Mouse (Mus musculus): ENCODE results near the gene Mdn1. TPM values are rescaled to one million over a fixed set of nuclear protein-coding genes. Genes with fewer than 3 reads are reported as not detected.

Gene Mdn1
- total and polyA plus RNA-seq, 3 experiments = 16.1 to 49.8 (median 44.5) TPM

DNA sequence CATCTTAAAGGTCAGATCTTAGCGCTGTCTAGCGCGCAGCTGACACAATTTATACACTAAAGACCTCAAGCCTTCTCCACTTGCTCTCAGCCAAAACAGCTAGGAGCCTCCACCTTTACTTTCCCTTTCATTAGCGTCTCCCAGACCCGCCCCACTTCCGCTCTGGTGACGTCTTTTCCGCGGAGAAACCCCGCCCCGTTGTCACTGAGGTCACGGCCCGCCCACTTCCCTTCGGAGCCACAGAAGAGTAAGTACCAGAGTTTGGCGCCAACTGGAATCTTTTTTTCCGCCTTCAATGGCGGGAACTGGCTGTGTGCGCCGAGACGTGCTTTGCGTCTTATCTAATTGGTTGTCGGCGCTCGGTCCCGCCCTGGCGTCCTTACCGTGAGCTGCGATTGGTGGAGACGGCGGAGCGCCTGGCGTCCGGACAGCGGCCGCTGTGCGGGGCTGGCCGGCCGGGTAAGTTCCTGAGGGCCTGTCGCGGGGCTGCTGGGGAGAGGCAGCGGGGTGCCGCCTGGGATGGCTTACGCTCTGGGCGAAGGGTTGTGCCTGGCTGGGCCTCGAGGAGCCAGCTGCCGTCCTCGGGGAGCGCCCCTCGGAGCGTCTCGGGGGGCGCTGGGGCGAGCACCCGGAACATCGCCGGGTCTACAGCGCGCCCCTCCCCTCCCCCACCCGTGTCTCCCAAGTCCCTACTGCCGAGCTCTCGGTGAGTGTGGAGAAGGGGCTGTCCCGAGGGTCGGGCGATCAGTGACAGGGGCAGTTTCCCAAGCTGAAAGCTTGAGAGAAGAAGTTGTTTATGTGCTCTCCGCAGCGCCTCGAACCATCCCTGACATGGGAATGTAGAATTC lies 41.7 kb upstream of the Mdn1 start, which contains the start of gene Casp8ap2 (continued):
- TF ChIP-seq MAFK (IDR thresholded peaks at IDR 0.05; ENCODE audit: borderline replicate concordance, low read depth, low read length) (no peak), JUND (IDR thresholded peaks at IDR 0.05; ENCODE audit: low read depth, low read length) (no peak), MXI1 (IDR thresholded peaks at IDR 0.05; ENCODE audit: low read depth, low read length) (peak; percentile 82), E2F4 (IDR thresholded peaks at IDR 0.05; ENCODE audit: borderline replicate concordance, low read depth, low read length) (peak; percentile 99), ELF1 (IDR thresholded peaks at IDR 0.05; ENCODE audit: low read depth, low read length) (peak; percentile 84), MYC (IDR thresholded peaks at IDR 0.05; ENCODE audit: low read depth, low read length) (no peak), TBP (IDR thresholded peaks at IDR 0.05; ENCODE audit: low read depth, low read length) (peak; percentile 74), MAZ (IDR thresholded peaks at IDR 0.05; ENCODE audit: low read depth, low read length) (peak; percentile 31; the same call in 1 of the 2 replicates), TAL1 (IDR thresholded peaks at IDR 0.05; ENCODE audit: low read length) (no peak), CTCF (IDR thresholded peaks at IDR 0.05 in 2 of 3, conservative IDR thresholded peaks at IDR 0.05 in 1 of 3; ENCODE audit: control insufficient read depth in 1 of 3, insufficient read depth in 1 of 3, low read depth in 2 of 3, low read length in 3 of 3, poor library complexity in 1 of 3, severe bottlenecking in 1 of 3) (no peak)

DNA sequence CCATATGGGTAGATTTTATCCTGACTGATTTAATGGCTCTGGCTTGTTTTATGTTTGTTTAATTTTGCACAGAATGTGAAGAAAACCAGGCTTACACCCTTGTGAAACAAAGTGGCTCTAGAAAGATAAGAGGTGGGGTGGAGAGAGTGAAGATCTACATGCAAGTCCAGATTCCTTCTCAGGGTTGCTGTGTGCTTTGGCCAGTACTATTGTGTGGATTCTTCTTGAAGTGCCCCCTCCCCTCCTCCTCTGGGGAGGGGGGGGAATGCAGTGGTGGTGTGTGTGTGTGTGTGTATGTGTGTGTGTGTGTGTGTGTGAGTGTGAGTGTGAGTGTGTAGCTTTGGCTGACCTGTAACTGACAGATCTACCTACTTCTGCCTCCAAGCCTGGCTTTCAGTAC lies 35.3 kb upstream of the Mdn1 start:
- DNase-seq (ENCODE audit: low read depth, low spot score) = no peak
- no peak overlapping the region for H3K27ac ChIP-seq (ENCODE audit: control insufficient read depth, low read depth, low read length)
- peaks cover 36% of the 10 kb centered on the region for H3K79me2 ChIP-seq (ENCODE audit: control insufficient read depth, insufficient read depth, low read length, poor library complexity)
- H3K9ac ChIP-seq (ENCODE audit: control insufficient read depth, low read depth, low read length, poor library complexity, severe bottlenecking) = no peak overlapping the region
- H3K27me3 ChIP-seq (ENCODE audit: control insufficient read depth in 1 of 2, insufficient read depth in 2 of 2, low read length in 2 of 2) = no peaks in the 10 kb centered on the region
- TF ChIP-seq MYC (IDR thresholded peaks at IDR 0.05; ENCODE audit: low read depth, low read length) = no peak
- TF ChIP-seq ETS1 (IDR thresholded peaks at IDR 0.05; ENCODE audit: low read depth, low read length) = no peak
- TF ChIP-seq TAL1 (IDR thresholded peaks at IDR 0.05; ENCODE audit: low read length) = no peak
- TF ChIP-seq SIN3A (IDR thresholded peaks at IDR 0.05; ENCODE audit: low read length) = no peak
- TF ChIP-seq ZNF384 (IDR thresholded peaks at IDR 0.05; ENCODE audit: low read depth, low read length) = no peak
- no peak for TF ChIP-seq POLR2AphosphoS5 (IDR thresholded peaks at IDR 0.05; ENCODE audit: borderline replicate concordance, low read depth, low read length)
- no peak for TF ChIP-seq POLR2AphosphoS2 (IDR thresholded peaks at IDR 0.05; ENCODE audit: low read length)
- TF ChIP-seq NRF1 (IDR thresholded peaks at IDR 0.05; ENCODE audit: insufficient read depth, low read depth, low read length, poor library complexity, severe bottlenecking) = no peak
- no peak for TF ChIP-seq ZC3H11A (IDR thresholded peaks at IDR 0.05; ENCODE audit: low read depth, low read length)
- TF ChIP-seq RAD21 (IDR thresholded peaks at IDR 0.05; ENCODE audit: low read depth, low read length) = no peak
- no peak for TF ChIP-seq GATA1 (IDR thresholded peaks at IDR 0.05; ENCODE audit: low read depth, low read length)
- no peak for TF ChIP-seq ZKSCAN1 (IDR thresholded peaks at IDR 0.05; ENCODE audit: low read depth, low read length)
- TF ChIP-seq CHD1 (IDR thresholded peaks at IDR 0.05; ENCODE audit: low read depth, low read length) = no peak
- peaks cover 11 to 24% of the 10 kb centered on the region in 2 experiments for H3K36me3 ChIP-seq (ENCODE audit: control insufficient read depth in 1 of 2, insufficient read depth in 2 of 2, low read length in 2 of 2)
- H3K4me3 ChIP-seq (ENCODE audit: control insufficient read depth in 1 of 2, insufficient read depth in 1 of 2, low read depth in 2 of 2, low read length in 2 of 2) = no peak overlapping the region
- no peaks in the 10 kb centered on the region for H3K9me3 ChIP-seq (replicated peaks; ENCODE audit: insufficient read depth, low read length)
- peaks cover 0 to 11% of the 10 kb centered on the region in 2 experiments; a peak in 3 of 4 replicates for H3K4me1 ChIP-seq (ENCODE audit: control insufficient read depth in 1 of 2, insufficient read depth in 2 of 2, low read length in 2 of 2)
